Mouse (Mus musculus) CH12.LX (cell line): ENCODE measurements around the gene Dnajc2. TPM values are rescaled to one million over a fixed set of nuclear protein-coding genes. Genes with fewer than 3 reads are reported as not detected.

Source experiments
- DNase-seq: peaks from one replicate; pipeline ENCODE4 v3.0.0-alpha.2; 2013; ENCODE audit errors: extremely low read depth
- H3K27ac ChIP-seq: 2 replicates; pipeline ENCODE4 v1.5.1; 2012; ENCODE audit warnings: low read depth, mild to moderate bottlenecking, control low read depth, moderate library complexity; ENCODE audit not compliant: insufficient read depth
- H3K27me3 ChIP-seq: replicated peaks from 2 replicates; pipeline ENCODE3; 2012; ENCODE audit warnings: inconsistent platforms
- H3K36me3 ChIP-seq, 2 experiments: replicated peaks in 1 of 2; 2 replicates each; pipeline versions ENCODE3 to v1.6.1; 2012; ENCODE audit warnings: inconsistent platforms in 1 of 2, low read length in 1 of 2, mild to moderate bottlenecking in 1 of 2, mixed read lengths in 1 of 2, moderate library complexity in 1 of 2; ENCODE audit not compliant: control insufficient read depth in 1 of 2, insufficient read depth in 1 of 2
- H3K4me1 ChIP-seq, 2 experiments: 2 replicates each; pipeline ENCODE4 v1.6.1; 2012; ENCODE audit warnings: inconsistent platforms in 1 of 2, moderate library complexity in 1 of 2; ENCODE audit not compliant: insufficient read depth in 2 of 2, control insufficient read depth in 1 of 2
- H3K4me2 ChIP-seq: 2 replicates; pipeline ENCODE4 v1.6.1; 2012; ENCODE audit warnings: low read depth, mild to moderate bottlenecking, control low read depth; ENCODE audit not compliant: poor library complexity, insufficient read depth, severe bottlenecking
- H3K4me3 ChIP-seq, 3 experiments: fragments of 150-350 bp in 1 of 3; sonication (generic) in 1 of 3; replicated peaks in 1 of 3; 2 replicates each; pipeline versions ENCODE3 to v1.5.1; 2011 to 2012; ENCODE audit warnings: low read depth in 2 of 3, low read length in 2 of 3, mild to moderate bottlenecking in 2 of 3, moderate library complexity in 2 of 3, control low read depth in 1 of 3, improper control_type of control experiment in 1 of 3, inconsistent platforms in 1 of 3, mixed read lengths in 1 of 3; ENCODE audit not compliant: poor library complexity in 1 of 3
- H3K79me2 ChIP-seq: replicated peaks from 2 replicates; pipeline ENCODE4 v1.6.1; 2012; ENCODE audit warnings: mild to moderate bottlenecking, moderate library complexity; ENCODE audit not compliant: control insufficient read depth, poor library complexity, insufficient read depth, severe bottlenecking; ENCODE audit errors: extremely low read depth
- H3K9ac ChIP-seq: 2 replicates; pipeline ENCODE4 v1.6.1; 2012; ENCODE audit warnings: low read depth, mild to moderate bottlenecking, control low read depth, moderate library complexity; ENCODE audit not compliant: insufficient read depth
- H3K9me3 ChIP-seq: replicated peaks from 2 replicates; pipeline ENCODE3; 2012; ENCODE audit warnings: low read length, inconsistent platforms, mixed read lengths
- BHLHE40 ChIP-seq: IDR thresholded peaks from 2 replicates; pipeline ENCODE4 v1.6.1; 2011; ENCODE audit warnings: mild to moderate bottlenecking, low read depth, low read length, improper control_type of control experiment
- CHD1 ChIP-seq: IDR thresholded peaks from 2 replicates; pipeline ENCODE4 v1.6.1; 2012; ENCODE audit warnings: low read depth, low read length, improper control_type of control experiment, inconsistent platforms
- CHD2 ChIP-seq: IDR thresholded peaks from 2 replicates; pipeline ENCODE4 v1.6.1; 2011; ENCODE audit warnings: low read length, improper control_type of control experiment
- CTCF ChIP-seq, 2 experiments: IDR thresholded peaks in 1 of 2; conservative IDR thresholded peaks in 1 of 2; 2 replicates each; pipeline ENCODE4 v1.5.1; 2011 to 2012; ENCODE audit warnings: low read depth in 2 of 2, low read length in 2 of 2, improper control_type of control experiment in 1 of 2, inconsistent platforms in 1 of 2, mild to moderate bottlenecking in 1 of 2, moderate library complexity in 1 of 2
- E2F4 ChIP-seq: IDR thresholded peaks from 2 replicates; pipeline ENCODE4 v1.6.1; 2011; ENCODE audit warnings: low read depth, low read length, improper control_type of control experiment; ENCODE audit not compliant: insufficient replicate concordance
- ELF1 ChIP-seq: IDR thresholded peaks from 2 replicates; pipeline ENCODE4 v1.6.1; 2014; ENCODE audit warnings: low read depth, mild to moderate bottlenecking, inconsistent platforms, low read length, improper control_type of control experiment
- EP300 ChIP-seq: IDR thresholded peaks from 2 replicates; pipeline ENCODE4 v1.6.1; 2011; ENCODE audit warnings: low read length, improper control_type of control experiment
- ETS1 ChIP-seq: conservative IDR thresholded peaks from 2 replicates; pipeline ENCODE4 v1.6.1; 2012; ENCODE audit warnings: low read depth, mild to moderate bottlenecking, inconsistent platforms, low read length, improper control_type of control experiment, moderate library complexity
- JUN ChIP-seq: IDR thresholded peaks from 2 replicates; pipeline ENCODE4 v1.6.1; 2011; ENCODE audit warnings: low read depth, mild to moderate bottlenecking, low read length, improper control_type of control experiment, moderate library complexity; ENCODE audit not compliant: insufficient read depth
- KAT2A ChIP-seq: IDR thresholded peaks from 2 replicates; pipeline ENCODE4 v1.6.1; 2012; ENCODE audit warnings: low read length, improper control_type of control experiment, inconsistent platforms; ENCODE audit not compliant: insufficient replicate concordance
- MAFK ChIP-seq: IDR thresholded peaks from 2 replicates; pipeline ENCODE4 v1.6.1; 2011; ENCODE audit warnings: low read length, improper control_type of control experiment; ENCODE audit not compliant: insufficient replicate concordance
- MAZ ChIP-seq: IDR thresholded peaks from 2 replicates; pipeline ENCODE4 v1.6.1; 2012; ENCODE audit warnings: low read depth, mild to moderate bottlenecking, inconsistent platforms, low read length, improper control_type of control experiment, moderate library complexity
- MEF2A ChIP-seq: IDR thresholded peaks from 2 replicates; pipeline ENCODE4 v1.6.1; 2014; ENCODE audit warnings: low read depth, mild to moderate bottlenecking, inconsistent platforms, low read length, improper control_type of control experiment, borderline replicate concordance
- MXI1 ChIP-seq: IDR thresholded peaks from 2 replicates; pipeline ENCODE4 v1.6.1; 2011; ENCODE audit warnings: mild to moderate bottlenecking, low read depth, low read length, improper control_type of control experiment
- MYC ChIP-seq: IDR thresholded peaks from 2 replicates; pipeline ENCODE4 v1.6.1; 2011; ENCODE audit warnings: low read depth, mild to moderate bottlenecking, improper control_type of control experiment, low read length
- POLR2A ChIP-seq: IDR thresholded peaks from 2 replicates; pipeline ENCODE4 v1.6.1; 2011; ENCODE audit warnings: low read depth, mild to moderate bottlenecking, improper control_type of control experiment, low read length
- POLR2AphosphoS2 ChIP-seq: IDR thresholded peaks from 2 replicates; pipeline ENCODE4 v1.6.1; 2011; ENCODE audit warnings: low read depth, low read length, improper control_type of control experiment
- RAD21 ChIP-seq: IDR thresholded peaks from 2 replicates; pipeline ENCODE4 v1.6.1; 2011; ENCODE audit warnings: low read depth, mild to moderate bottlenecking, low read length, improper control_type of control experiment, moderate library complexity
- RCOR1 ChIP-seq: conservative IDR thresholded peaks from 2 replicates; pipeline ENCODE4 v1.6.1; 2012; ENCODE audit warnings: low read depth, mild to moderate bottlenecking, inconsistent platforms, low read length, improper control_type of control experiment
- TBP ChIP-seq: conservative IDR thresholded peaks from 2 replicates; pipeline ENCODE4 v1.6.1; 2011; ENCODE audit warnings: low read depth, low read length, improper control_type of control experiment
- TCF12 ChIP-seq: IDR thresholded peaks from 2 replicates; pipeline ENCODE4 v1.6.1; 2014; ENCODE audit warnings: low read depth, mild to moderate bottlenecking, inconsistent platforms, low read length, improper control_type of control experiment
- UBTF ChIP-seq: IDR thresholded peaks from 2 replicates; pipeline ENCODE4 v1.6.1; 2012; ENCODE audit warnings: low read depth, mild to moderate bottlenecking, inconsistent platforms, low read length, improper control_type of control experiment, moderate library complexity
- USF2 ChIP-seq: conservative IDR thresholded peaks from 2 replicates; pipeline ENCODE4 v1.6.1; 2011; ENCODE audit warnings: low read depth, low read length, improper control_type of control experiment
- ZC3H11A ChIP-seq: IDR thresholded peaks from 2 replicates; pipeline ENCODE4 v1.6.1; 2012; ENCODE audit warnings: low read depth, mild to moderate bottlenecking, inconsistent platforms, low read length, improper control_type of control experiment
- ZKSCAN1 ChIP-seq: IDR thresholded peaks from 2 replicates; pipeline ENCODE4 v1.6.1; 2012; ENCODE audit warnings: low read depth, inconsistent platforms, low read length, improper control_type of control experiment, borderline replicate concordance
- ZMIZ1 ChIP-seq: IDR thresholded peaks from 2 replicates; pipeline ENCODE4 v1.6.1; 2012; ENCODE audit warnings: low read depth, mild to moderate bottlenecking, inconsistent platforms, low read length, improper control_type of control experiment
- ZNF384 ChIP-seq: IDR thresholded peaks from 2 replicates; pipeline ENCODE4 v1.6.1; 2012; ENCODE audit warnings: low read depth, low read length, improper control_type of control experiment, inconsistent platforms
- dilution Hi-C: fragments of 300-500 bp; cut with MboI; formaldehyde crosslinking; loops from 2 replicates; pipeline ENCODE4 v1.14.3; 2020; ENCODE audit warnings: low sequenced_read_pairs; ENCODE audit not compliant: extremely low pct_unique_long_range_greater_than_20kb, extremely low pct_ligation_motif_present
- in situ Hi-C: fragments of 300-500 bp; cut with MboI; formaldehyde crosslinking; loops from 3 replicates; pipeline ENCODE4 v1.14.3; 2019; ENCODE audit warnings: low sequenced_read_pairs, low pct_ligation_motif_present, low pct_unique_long_range_greater_than_20kb, mixed read lengths
- polyA plus RNA-seq: library from polyadenylated mRNA; unstranded; fragments of >175 nt; gene quantifications from 2 replicates; pipeline ENCODE4 v1.2.1, GENCODE M21; 2012; ENCODE audit warnings: low read depth; ENCODE audit not compliant: insufficient read length
- total RNA-seq, 2 experiments: library from RNA; depleted of rRNA; stranded (reverse); fragments of 300-350 nt in 1 of 2; fragments of >200 nt in 1 of 2; gene quantifications; 2 replicates each; pipeline ENCODE4 v1.2.3; 2012 to 2014

Dnajc2 gene
- total and polyA plus RNA-seq, 3 experiments = 79.2 to 242 (median 138) TPM

- Histone ChIP-seq H3K9me3 (no peaks in the 10 kb centered on the region), H3K27ac (no peak overlapping the region), H3K27me3 (no peaks in the 10 kb centered on the region), H3K4me2 (no peak overlapping the region), H3K36me3 (peaks cover 39 to 53% of the 10 kb centered on the region in 2 experiments), H3K4me1 (peaks cover 2 to 28% of the 10 kb centered on the region in 2 experiments; a peak in 2 of 4 replicates), H3K79me2 (peaks cover 16% of the 10 kb centered on the region), H3K4me3 (no peak overlapping the region), H3K9ac (no peak overlapping the region)
- in situ Hi-C loops (no loop called here), dilution Hi-C loops (no loop called here)
- no peak for DNase-seq
- TF ChIP-seq EP300 = no peak
Measured at GRCm38 (mm10) chr5:21739120-21739519, 45.9 kb downstream of the Dnajc2 start.

GRCm38 (mm10) chr5:21737620-21738019 lies 47.4 kb downstream of the Dnajc2 start:
- dilution Hi-C loops = no loop called here
- in situ Hi-C loops = no loop called here

GRCm38 (mm10) chr5:21736956-21737585 lies 48.0 kb downstream of the Dnajc2 start, which contains the start of gene Pmpcb:
TSS of gene Pmpcb (plus strand) at chr5:21737141.
- Histone ChIP-seq H3K4me1 (peaks cover 2 to 28% of the 10 kb centered on the region in 2 experiments; a peak in 2 of 4 replicates), H3K9ac (peak within 1 kb of the TSS; percentile 73), H3K27me3 (no peaks in the 10 kb centered on the region), H3K4me2 (peak within 1 kb of the TSS; percentile 55), H3K27ac (peak within 1 kb of the TSS; percentile 13; the same call in 1 of the 2 replicates), H3K4me3 (peak within 1 kb of the TSS; percentile 70 to 91 (median 82)), H3K9me3 (no peaks in the 10 kb centered on the region), H3K36me3 (peaks cover 22 to 34% of the 10 kb centered on the region in 2 experiments), H3K79me2 (peaks cover 16% of the 10 kb centered on the region)
- DNase-seq = peak; percentile 89
- dilution Hi-C loops (no loop called here), in situ Hi-C loops (no loop called here)
- TF ChIP-seq MEF2A (peak; percentile 43; the same call in 1 of the 2 replicates), ZC3H11A (no peak), TCF12 (peak; percentile 65; the same call in 1 of the 2 replicates), ETS1 (no peak), MXI1 (peak; percentile 81), CHD2 (peak; percentile 88), JUN (no peak), ZKSCAN1 (no peak), MYC (no peak), CHD1 (no peak), ZNF384 (no peak), RAD21 (peak; percentile 39), E2F4 (no peak), KAT2A (peak; percentile 79; the same call in 1 of the 2 replicates), BHLHE40 (no peak)

More at GRCm38 (mm10) chr5:21737620-21738019, 47.4 kb downstream of the Dnajc2 start:
- Histone ChIP-seq H3K36me3 (peaks cover 26 to 38% of the 10 kb centered on the region in 2 experiments), H3K4me3 (peak overlapping the region; percentile 70 to 91 (median 82)), H3K9ac (peak overlapping the region; percentile 73), H3K4me2 (peak overlapping the region; percentile 55), H3K27me3 (no peaks in the 10 kb centered on the region), H3K79me2 (peaks cover 16% of the 10 kb centered on the region), H3K4me1 (peaks cover 2 to 28% of the 10 kb centered on the region in 2 experiments; a peak in 2 of 4 replicates), H3K9me3 (no peaks in the 10 kb centered on the region), H3K27ac (no peak overlapping the region)
- DNase-seq = no peak
- TF ChIP-seq UBTF (no peak), ZNF384 (no peak), ZMIZ1 (no peak), POLR2A (no peak), BHLHE40 (no peak), ELF1 (no peak), TBP (no peak), MAZ (no peak), POLR2AphosphoS2 (no peak), CTCF (conservative IDR thresholded peaks at IDR 0.05 in 1 of 2, IDR thresholded peaks at IDR 0.05 in 1 of 2; ENCODE audit: low read depth in 2 of 2, low read length in 2 of 2) (no peak), MAFK (no peak), ZC3H11A (no peak), USF2 (no peak), RAD21 (no peak), RCOR1 (no peak), E2F4 (no peak), EP300 (no peak), CHD1 (no peak), KAT2A (no peak), CHD2 (no peak)
